Mouse (Mus musculus) kidney, postnatal 10 days (tissue): Measurements from ENCODE around the gene Ntng1.

Experiments used
- DNase-seq: peaks from one replicate; pipeline ENCODE4 v3.0.0; 2021; ENCODE audit warnings: mixed read lengths

Ntng1 gene

DNA sequence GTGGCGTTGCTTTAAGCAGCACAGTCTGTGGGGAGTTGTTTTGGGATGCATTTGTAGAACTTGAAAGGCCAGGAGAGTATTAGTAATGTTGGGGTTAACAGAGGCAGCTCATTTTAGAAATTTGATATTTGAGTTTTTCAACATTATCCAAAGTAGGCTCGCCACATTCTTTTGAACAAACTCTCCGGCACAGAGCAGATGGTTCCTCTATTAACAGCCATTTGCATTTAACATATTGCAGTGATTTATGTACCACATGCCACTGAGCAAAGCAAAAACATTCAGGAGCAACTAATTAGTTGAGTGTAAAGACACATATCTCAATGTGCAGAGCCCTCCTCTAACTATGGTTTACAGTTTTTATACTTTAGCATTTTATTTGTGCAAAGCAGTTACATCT lies 224.8 kb downstream of the Ntng1 start:
- DNase-seq = no peak

GRCm38 (mm10) chr3:109917926-109918694 lies 225.7 kb downstream of the Ntng1 start:
- DNase-seq = no peak

DNA sequence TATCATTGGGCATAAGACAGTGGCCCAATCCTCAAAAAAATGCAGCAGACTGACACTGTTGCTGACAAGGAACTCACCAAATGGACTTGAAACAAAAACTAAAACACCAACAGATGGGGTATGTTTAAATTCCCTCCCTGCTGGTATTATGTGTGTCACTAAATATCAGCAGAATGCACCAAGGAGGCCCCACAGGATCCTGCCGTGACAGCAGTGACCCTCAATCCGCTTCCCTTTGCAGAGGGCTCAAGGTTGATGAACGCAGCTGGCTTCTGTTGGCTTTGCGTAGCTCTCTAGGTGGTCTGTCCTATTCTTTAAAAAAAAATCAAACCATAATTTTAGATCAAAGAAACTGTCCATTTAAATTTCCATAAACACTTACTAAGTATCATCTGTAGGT lies 226.7 kb downstream of the Ntng1 start:
- no peak for DNase-seq

DNA sequence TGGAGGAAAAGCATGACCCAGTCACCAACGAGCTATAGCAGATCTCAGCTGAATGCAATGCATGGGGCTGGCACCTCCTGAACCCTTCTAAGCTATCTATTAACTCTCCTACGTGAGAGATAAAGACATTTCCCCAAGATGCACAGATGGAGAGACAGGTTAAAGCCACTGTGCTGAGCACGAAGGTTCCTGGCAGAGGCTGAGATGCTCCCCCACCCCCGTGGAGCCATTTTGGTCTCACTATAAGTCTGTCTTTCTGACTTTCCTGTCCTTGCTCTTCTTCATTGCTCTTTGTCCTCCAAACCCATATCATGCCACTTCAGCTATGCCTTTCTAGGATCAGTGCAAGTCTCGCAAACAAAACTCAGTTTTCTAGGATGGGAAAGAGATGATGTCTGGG lies 229.6 kb downstream of the Ntng1 start:
- no peak for DNase-seq

- DNase-seq = no peak
Measured at GRCm38 (mm10) chr3:109890600-109890999, 253.2 kb downstream of the Ntng1 start.

GRCm38 (mm10) chr3:109885672-109886071 lies 258.1 kb downstream of the Ntng1 start:
- no peak for DNase-seq

- DNase-seq = no peak
Measured at GRCm38 (mm10) chr3:109879061-109879460, 264.8 kb downstream of the Ntng1 start.

DNA sequence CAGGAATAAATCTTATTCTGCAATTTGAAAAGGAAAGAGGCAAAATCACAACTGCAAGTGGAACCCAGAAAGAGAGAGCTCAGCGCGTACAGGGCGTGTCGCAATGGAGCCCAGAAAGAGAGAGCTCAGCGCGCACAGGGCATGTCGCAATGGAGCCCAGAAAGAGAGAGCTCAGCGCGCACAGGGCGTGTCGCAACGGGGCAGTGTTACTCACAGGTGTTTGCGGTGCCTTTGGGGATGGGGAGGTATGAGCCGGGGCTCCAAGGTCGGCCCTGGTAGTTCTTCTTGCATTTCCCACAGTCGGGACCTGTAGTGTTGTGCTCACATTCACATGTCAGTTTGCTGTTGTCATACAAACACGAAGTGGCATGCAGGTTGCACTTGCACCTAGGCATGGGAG lies 271.8 kb downstream of the Ntng1 start:
- DNase-seq = no peak

DNA sequence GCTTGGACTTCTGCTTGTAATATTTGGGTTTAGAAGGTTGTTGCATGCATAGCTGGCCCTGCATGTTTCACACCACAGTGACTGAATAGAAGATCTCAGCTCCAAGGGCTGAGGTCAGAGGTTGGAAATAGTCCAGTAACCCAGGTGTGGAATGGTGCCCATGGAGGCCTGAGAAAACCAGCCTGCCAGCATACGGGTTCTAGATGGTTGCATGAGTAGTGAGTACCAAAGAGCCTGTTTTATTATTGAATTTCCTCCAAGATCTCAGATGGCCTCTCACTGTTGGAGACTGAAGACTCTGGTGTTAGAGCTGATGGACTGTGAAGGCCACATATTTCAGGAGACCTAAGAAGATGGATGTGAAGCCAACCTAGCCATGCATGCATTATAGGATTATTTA lies 285.5 kb downstream of the Ntng1 start:
- DNase-seq = no peak

DNA sequence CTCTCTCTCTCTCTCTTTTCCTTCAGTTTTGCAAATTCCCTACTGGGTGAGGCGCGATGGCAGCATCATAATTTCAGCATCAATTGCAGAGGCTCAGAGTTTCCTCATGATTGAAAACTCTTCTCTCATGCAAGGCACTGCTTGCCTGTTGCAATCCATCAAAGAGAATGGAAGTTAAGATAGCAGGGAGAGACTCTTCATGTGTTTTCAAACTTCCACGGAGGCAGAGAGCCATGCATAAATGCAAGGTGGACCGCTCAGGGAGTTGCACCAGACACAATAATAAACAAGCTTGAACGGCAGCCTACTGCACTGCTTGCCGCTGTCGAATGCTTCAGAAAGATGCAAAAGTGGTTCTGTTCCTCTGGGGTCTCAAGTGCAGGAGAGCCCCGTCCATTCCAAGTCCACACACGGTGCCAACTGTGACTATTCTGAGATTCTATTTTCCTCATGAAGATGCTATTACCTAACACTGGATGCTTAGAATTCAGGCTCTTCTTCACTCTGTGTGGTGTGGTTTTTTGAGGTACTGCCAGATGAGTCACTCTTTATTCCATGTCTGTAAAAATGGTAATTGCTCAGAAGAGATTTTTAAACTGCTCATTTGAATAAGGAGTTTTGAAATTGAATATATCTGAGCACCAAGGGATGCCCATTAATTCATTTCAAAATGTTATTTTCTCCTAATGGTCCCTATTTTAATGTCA lies 289.2 kb downstream of the Ntng1 start:
- DNase-seq = no peak

- no peak for DNase-seq
Measured at GRCm38 (mm10) chr3:109846660-109847059, 297.2 kb downstream of the Ntng1 start.

DNA sequence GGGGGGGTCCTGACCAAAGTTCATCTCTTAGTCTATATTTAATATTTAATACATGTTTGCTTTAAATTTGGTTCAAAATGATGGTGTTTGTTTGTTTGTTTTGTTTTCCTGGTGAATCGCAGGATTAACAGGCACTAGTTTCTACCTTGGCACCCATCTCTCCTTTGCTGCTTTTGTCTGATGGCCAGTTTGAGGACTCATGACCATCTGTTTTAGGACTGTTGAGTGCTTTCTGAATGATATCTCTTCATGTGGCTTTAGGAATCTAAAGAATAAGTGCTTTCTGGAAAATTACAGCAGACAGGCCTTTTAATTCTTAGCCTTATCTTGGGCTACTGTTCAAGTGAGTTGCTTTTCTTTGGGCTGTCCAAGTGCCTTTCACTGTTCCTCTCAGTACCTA lies 318.0 kb downstream of the Ntng1 start:
- DNase-seq = no peak

- no peak for DNase-seq
Measured at GRCm38 (mm10) chr3:109822803-109823474, 320.9 kb downstream of the Ntng1 start.

DNA sequence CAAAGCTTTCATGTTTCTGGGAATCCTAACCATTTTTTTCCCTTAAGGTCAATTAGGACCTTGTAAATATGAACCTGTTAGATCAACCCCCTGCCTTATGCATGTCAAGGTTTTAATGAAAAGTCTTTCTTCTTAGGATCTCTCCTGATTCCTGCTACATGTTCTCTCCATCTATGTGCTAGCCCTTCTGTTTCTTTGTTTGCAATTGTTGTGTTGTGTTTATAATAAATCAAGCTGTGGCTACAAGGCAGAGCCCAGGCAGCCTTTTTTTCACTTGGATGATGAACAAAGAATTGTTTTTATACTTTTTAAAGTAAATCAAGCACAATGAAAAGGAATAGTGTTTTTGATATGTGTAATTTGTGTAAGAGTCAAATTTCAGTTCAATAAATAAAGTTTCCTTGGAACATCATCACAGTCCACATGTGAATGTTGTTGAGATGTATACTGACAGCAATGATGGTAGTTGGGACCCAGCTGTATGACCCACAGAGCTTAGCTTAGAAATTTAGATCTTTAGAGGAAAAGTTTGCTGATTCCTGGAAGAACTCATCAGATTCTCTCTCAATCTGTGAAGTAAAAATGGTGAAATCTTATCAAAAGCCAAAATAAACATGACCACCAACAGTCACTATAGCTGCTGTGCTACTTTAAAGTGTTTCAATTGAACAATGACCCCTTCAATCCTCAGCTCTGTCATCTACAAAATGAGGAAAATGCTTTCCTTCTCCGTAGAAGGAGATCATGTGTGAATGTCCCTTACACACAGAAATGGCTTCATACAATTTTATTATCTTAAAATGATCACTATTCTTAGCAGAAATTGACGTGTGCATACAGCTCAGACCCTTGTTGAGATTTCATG lies 324.8 kb downstream of the Ntng1 start:
- no peak for DNase-seq

DNA sequence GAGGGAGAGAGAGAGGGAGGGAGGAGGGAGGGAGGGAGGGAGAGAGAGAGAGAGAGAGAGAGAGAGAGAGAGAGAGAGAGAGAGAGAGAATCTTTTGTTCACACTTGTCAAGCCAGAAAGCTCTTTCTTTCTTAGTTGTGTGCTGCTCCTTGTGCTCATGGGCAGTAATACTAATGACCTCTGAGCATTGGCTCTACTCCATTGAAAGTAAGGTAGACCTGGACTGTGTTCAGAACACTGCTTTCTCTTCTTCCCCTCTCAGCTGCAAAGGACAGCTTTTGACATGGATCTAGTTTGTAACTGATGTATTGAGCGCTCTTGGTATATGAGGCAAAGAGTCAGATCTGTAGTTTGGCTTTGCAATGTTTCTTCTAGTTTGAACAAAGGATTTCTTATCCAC lies 334.7 kb downstream of the Ntng1 start:
- DNase-seq = no peak

GRCm38 (mm10) chr3:109807211-109807934 lies 336.4 kb downstream of the Ntng1 start:
- no peak for DNase-seq

DNA sequence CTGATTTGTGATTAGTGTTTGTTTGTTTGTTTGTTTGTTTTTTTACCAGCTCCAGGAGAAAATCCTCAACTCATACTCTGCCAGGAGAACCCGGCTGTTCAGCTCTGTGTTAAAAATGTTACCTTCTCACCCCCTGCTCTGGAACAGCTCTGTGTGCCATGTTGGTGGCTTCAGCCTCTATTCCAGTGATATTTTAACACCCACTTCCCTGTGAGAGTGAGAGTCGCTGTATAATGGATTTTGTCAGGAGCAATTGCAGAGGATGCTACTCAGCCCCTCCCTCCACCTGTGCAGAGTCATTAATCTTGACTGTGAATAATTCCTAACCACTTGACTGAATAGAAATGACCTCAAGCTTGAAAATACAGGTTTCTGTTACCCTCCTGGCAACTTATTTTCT lies 339.7 kb downstream of the Ntng1 start:
- no peak for DNase-seq

GRCm38 (mm10) chr3:109803616-109804015 lies 340.2 kb downstream of the Ntng1 start:
- no peak for DNase-seq

DNA sequence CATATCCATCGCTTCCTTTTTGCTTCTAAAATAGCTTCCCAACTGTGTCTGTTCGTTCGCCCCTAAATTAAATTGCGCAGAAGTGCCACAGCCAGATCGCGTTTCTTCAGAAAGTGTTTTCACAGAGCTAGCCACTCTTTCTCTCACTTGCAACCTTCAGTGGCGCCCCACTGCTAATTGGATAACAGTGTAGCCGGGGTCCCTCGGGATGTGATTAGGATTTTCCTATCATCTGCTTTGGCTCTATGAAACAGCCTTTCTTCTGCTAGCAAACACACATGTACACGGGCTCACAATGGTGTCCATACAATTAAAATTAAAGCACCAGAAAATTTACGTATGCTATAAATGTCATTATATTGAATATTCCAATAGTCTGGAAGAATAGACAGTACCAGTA lies 346.5 kb downstream of the Ntng1 start:
- DNase-seq = no peak

DNA sequence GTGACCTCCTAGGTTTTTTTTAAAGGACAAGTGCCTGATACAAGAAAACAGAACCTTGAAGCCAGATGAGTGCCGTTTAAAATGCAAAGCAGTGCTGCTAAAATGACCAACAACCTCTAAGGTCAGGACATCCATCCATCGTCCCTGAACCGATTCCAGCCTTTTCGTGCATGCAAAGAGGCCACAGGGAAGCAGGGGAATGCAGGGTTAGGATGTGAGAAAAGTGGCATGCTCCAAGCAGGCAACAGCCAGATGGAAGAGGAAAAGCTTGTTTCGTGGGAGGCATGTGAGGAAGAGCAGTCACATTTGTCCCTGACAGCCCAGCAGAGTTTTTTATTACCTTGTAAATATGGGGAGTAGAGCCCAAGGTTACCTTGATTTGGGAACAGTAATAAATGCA lies 360.6 kb downstream of the Ntng1 start:
- DNase-seq = no peak

DNA sequence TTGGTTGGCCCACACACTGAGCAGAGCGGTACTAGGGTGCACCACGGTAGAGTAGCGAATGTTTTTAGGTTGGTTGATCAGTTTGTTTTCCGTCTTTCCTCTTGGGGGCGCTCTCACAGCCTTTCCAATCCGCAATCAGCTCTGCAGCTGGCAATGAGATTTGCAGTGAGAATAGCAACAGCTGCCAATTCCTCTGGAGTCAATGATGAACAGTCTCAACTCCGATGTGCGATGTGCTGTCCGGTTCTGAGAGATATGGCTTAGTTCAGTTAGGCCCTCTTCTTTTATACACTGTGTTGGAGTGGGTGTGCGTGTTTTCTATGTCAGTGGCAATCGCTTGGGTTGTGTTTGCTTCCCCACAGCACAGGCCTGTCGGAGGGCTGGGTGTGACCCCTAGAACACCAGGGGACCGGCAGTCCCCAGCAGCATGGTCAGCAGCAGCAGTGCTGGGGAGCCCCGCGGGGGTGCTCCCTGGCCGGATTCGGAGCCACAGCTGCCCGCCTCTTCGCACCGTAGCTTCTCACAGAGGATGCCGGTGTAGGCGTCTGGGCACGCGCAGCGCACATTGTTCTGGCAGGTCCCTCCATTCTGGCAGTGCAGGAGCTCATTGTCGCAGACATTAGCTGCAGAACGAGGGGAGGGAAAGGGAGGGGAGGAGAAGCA lies 361.4 kb downstream of the Ntng1 start:
- peak; percentile 32 for DNase-seq

DNA sequence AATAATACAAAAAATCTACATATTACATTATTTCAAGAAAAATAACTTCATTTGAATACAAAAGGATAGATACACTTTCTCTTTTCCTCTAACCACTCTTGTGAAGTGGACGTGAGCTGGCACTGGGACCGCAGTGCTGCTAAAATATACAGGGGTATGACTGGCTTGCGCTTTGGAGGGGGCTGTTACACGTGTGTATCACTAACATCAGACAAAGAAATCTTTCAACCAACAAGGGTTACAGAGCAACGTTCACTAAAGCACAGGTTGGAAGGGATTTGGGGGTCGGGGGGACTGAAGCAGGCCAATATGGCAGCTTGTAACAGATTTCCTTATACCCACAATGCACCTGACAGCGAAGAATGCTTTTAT lies 361.9 kb downstream of the Ntng1 start:
- no peak for DNase-seq
